Mouse (Mus musculus) hematopoietic stem cell, adult 5-6 weeks (primary cell): Measurements from ENCODE around the gene Tmem132a. TPM values are rescaled to one million over a fixed set of nuclear protein-coding genes. Genes with fewer than 3 reads are reported as not detected.

Source experiments
- ATAC-seq, 2 experiments: fragments of 125-278 bp in 1 of 2; replicated peaks in 1 of 2; 2 replicates each; pipeline ENCODE4 v1.8.0; 2016 to 2017; ENCODE audit warnings: inconsistent platforms in 2 of 2, mild to moderate bottlenecking in 2 of 2, moderate number of reproducible peaks in 2 of 2, low read depth in 1 of 2, moderate TSS enrichment in 1 of 2; ENCODE audit not compliant: low FRiP score in 2 of 2, poor library complexity in 2 of 2, severe bottlenecking in 2 of 2, insufficient read depth in 1 of 2, low TSS enrichment in 1 of 2
- total RNA-seq: library from RNA; stranded (forward); fragments of 172-1452, 232-1000 nt; gene quantifications from 2 replicates; pipeline ENCODE4 v1.2.3, GENCODE M21; 2017

The Tmem132a gene
- 0.40 and 4.1 TPM in 2 replicates for total RNA-seq

GRCm38 (mm10) chr19:10869886-10870527, at the start of gene Tmem132a:
Tmem132a (minus strand) TSS chr19:10869940.
- ATAC-seq, result no peak

- ATAC-seq, result no peak
Measured at GRCm38 (mm10) chr19:10918321-10918991, 48.7 kb upstream of the Tmem132a start.

GRCm38 (mm10) chr19:10916506-10916905, 46.8 kb upstream of the Tmem132a start:
- ATAC-seq, result no peak

- ATAC-seq, result peak; percentile 68 to 77
Measured at GRCm38 (mm10) chr19:10914870-10915269, 45.1 kb upstream of the Tmem132a start.

GRCm38 (mm10) chr19:10914291-10914690, 44.6 kb upstream of the Tmem132a start:
- peak; percentile 77 to 80 for ATAC-seq

- ATAC-seq, result no peak
Measured at GRCm38 (mm10) chr19:10909087-10909721, 39.5 kb upstream of the Tmem132a start.

GRCm38 (mm10) chr19:10907891-10908290, 38.2 kb upstream of the Tmem132a start:
- peak; percentile 62 to 76; a peak in 3 of 4 replicates for ATAC-seq

- no peak for ATAC-seq
Measured at GRCm38 (mm10) chr19:10905728-10906000, 35.9 kb upstream of the Tmem132a start.

- ATAC-seq, result no peak
Measured at GRCm38 (mm10) chr19:10904927-10905727, 35.4 kb upstream of the Tmem132a start.

GRCm38 (mm10) chr19:10904512-10904911, 34.8 kb upstream of the Tmem132a start:
- ATAC-seq, result no peak

GRCm38 (mm10) chr19:10901046-10901445, 31.3 kb upstream of the Tmem132a start:
- ATAC-seq, result no peak

- no peak for ATAC-seq
Measured at GRCm38 (mm10) chr19:10900315-10900714, 30.6 kb upstream of the Tmem132a start.

GRCm38 (mm10) chr19:10897491-10897890, 27.8 kb upstream of the Tmem132a start:
- no peak for ATAC-seq

- no peak for ATAC-seq
Measured at GRCm38 (mm10) chr19:10896849-10897248, 27.1 kb upstream of the Tmem132a start.

GRCm38 (mm10) chr19:10895708-10896107, 26.0 kb upstream of the Tmem132a start:
- ATAC-seq, result no peak

- peak; percentile 97 to 98 for ATAC-seq
Measured at GRCm38 (mm10) chr19:10895016-10895528, 25.3 kb upstream of the Tmem132a start, which contains the start of gene Prpf19. Prpf19 (plus strand) TSS chr19:10895231.

- no peak for ATAC-seq
Measured at GRCm38 (mm10) chr19:10892201-10892600, 22.5 kb upstream of the Tmem132a start.
